Mouse (Mus musculus) urinary bladder, postnatal 0 days (tissue): ENCODE data around the gene Fntb. TPM values are rescaled to one million over a fixed set of nuclear protein-coding genes. Genes with fewer than 3 reads are reported as not detected.

Experiments
- polyA plus RNA-seq: library from polyadenylated mRNA; unstranded; fragments of >200 nt; fragmentation: Nextera tagmentation; extraction: Ambion mirVana; gene quantifications from 2 replicates; pipeline ENCODE4 v1.2.1, GENCODE M21; 2015

The Fntb gene
- 16.6 and 17.2 TPM in 2 replicates for polyA plus RNA-seq

GRCm38 (mm10) chr12:76765354-76765851 lies at the start of gene Fntb, which contains the start of gene Churc1:
TSS of gene Fntb (plus strand) at chr12:76765589.
TSS of gene Churc1 (plus strand) at chr12:76765538.

GRCm38 (mm10) chr12:76795350-76795749 lies 30.0 kb downstream of the Fntb start, which contains the start of gene Gpx2:
TSS of gene Gpx2 (minus strand) at chr12:76795554.

GRCm38 (mm10) chr12:76822651-76823041 lies 57.3 kb downstream of the Fntb start, which contains the start of gene Rab15:
TSS of gene Rab15 (minus strand) at chr12:76822908.

GRCm38 (mm10) chr12:76961932-76962891 lies 196.8 kb downstream of the Fntb start, which contains the start of gene Max:
TSS of gene Max (minus strand) at chr12:76962201.

Other genes with a start within 250 kb of the Fntb start
- gene Plekhg3, start 234.7 kb upstream of the Fntb start, polyA plus RNA-seq: 11.9 and 12.0 TPM in 2 replicates
- 0.51 and 0.65 TPM in 2 replicates for gene Sptb, start 55.0 kb upstream of the Fntb start, polyA plus RNA-seq
- gene Churc1, start 51 bp upstream of the Fntb start, polyA plus RNA-seq: 156 and 191 TPM in 2 replicates
- gene Gpx2, start 30.0 kb downstream of the Fntb start, polyA plus RNA-seq: 0.67 and 0.89 TPM in 2 replicates
- 42.7 and 43.1 TPM in 2 replicates for gene Rab15, start 57.3 kb downstream of the Fntb start, polyA plus RNA-seq
- 12.1 and 13.3 TPM in 2 replicates for gene Max, start 196.6 kb downstream of the Fntb start, polyA plus RNA-seq